Mouse (Mus musculus) Muller cell, postnatal 12 days (primary cell): ENCODE results near the gene Slx4.
"Not testable (repeated sequence)": the region's sequence is repeated elsewhere in the genome, so short reads cannot be mapped to it uniquely, and the experiment has no call there.

Experiments used
- DNase-seq: peaks from one replicate; pipeline ENCODE4 v3.0.0-alpha.2; 2015; ENCODE audit errors: inconsistent ontology term

Gene Slx4

DNA sequence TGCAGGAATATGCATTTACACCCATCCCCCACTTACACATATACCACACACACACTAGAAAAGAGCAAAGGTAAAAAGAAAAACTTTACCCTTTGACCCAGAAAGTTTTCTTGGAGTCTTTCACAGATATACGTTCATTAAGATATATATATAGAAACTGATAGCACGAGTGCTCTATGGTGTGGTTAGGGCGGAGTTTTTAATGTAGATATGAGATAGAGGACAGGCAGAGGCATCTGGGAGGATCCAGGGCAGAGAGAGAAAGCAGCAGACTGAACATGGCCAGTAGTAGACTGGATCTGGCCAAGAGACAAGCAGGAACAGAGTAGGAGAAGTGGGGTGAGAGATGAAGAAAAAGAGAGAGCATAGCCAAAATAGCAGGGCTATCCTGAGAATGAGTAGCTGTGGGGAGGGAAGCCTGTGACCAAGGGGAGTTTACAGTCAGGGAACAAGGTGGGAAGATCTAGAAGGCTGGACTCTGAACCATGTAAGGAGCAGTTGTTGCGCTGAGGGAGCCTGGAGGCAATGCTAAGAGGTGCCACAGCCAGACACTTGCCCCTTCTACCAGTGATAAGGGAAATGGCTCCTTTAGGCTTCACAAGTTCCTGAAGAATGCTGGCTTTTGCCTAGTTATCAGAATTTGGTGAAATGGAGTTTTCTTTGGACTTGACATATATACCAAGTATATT lies 9.5 kb upstream of the Slx4 start:
- no peak for DNase-seq

DNA sequence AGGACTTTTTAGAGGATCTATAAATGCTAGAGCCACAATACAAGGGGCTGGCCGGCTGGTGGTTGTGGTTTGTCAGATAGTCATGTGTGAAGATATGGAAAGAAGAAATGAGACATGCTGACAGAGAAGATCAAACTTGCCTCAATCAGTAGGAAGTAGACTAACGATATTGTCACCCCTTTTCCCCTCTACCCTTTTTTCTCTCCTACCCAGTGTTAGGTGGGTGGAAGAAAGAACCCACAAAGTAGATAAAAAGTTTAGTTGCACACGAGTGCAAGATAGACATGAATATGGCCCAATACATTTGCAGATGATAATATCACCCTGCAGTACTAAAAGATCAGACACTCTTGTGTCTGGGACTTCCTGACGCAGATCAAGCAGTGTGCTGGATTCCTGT lies 15.2 kb downstream of the Slx4 start:
- no peak for DNase-seq

DNA sequence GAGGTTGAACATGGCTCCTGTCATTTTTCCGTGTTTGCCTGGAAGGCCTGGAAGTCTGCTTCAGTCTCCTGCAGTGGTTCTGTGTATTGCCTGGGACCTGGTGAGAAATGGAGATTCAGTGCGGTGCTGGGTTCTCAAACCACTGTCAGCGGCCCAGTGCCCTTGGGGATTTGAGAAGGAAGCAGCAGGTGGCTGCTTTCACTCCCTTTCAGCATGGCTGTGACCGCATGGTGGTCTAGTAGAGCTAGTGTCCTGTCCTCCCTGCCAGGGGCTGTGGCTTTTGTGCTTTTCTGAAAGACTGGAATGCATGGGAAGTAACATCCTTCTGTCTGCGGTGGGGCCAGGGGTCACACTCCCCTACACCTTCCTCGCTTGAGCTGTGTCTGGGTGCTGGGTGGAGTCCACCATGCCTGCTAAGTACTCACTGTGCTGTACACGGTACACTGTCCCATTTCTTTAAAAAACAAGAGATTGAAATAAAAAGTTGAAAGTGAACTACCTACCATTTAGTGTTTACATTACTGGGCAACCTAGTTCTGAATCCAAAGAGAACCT lies 20.3 kb downstream of the Slx4 start:
- DNase-seq, result no peak

DNA sequence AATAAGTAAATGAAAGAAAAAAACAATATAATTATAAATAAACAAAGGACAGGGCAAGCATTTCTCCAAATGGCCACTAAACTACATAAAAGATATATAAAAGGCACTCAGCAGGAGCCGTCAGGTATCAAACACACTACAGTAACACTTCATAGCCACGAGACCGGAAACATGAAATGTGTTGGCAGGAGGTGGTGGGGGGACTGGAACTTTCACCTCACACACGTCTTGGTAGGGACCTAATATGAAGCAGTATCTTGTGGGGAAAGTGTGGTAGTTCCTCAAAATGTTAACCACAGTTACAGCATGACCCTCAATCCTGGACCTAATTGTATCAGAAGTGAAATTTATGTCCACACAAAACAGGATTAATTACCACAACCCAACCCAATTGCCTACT lies 21.4 kb downstream of the Slx4 start:
- no peak for DNase-seq

DNA sequence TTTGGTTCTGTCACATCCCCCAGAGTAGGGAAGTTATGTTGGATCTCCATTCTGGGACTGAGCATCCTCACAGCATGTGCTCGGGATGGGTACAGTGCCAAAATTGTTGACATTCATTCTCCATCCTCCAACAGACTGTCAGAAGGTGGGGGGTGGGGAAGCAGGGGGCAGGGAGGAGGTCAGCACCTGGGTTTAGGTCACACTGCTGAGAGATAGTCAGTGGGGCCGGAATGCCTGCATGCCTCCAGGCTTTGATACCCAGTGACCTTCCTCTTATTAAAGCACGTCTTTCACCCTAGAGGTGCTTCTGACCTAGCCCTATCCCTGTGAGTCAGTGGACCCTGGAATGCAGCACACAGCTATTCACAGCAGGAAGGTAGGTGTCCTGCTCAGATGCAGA lies 26.9 kb downstream of the Slx4 start:
- peak; percentile 72 for DNase-seq

DNA sequence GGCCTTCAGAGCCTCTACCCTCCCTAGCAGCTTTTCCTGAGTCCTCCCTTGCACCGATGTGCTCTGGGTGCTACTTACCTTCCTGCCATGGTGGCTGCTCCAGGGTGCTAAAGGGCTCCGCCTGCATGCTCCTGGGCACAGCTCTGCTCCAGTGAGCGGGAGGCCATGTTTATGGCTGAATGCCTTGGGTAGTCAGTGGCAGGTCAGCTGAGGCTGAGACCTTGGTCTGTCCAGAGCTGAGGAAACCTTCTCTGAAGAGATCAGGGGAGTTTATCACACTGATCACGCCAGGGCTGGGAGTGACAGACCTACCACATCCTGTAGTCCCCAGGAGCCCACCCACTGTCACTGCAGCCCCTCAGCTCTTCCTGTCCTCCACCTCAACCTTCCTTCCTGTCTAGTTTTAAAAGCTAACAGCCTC lies 27.3 kb downstream of the Slx4 start, which contains the start of gene Nlrc3:
Gene Nlrc3 (minus strand): TSS at position 382 of the 421 bp plus-strand sequence.
- DNase-seq, result no peak

DNA sequence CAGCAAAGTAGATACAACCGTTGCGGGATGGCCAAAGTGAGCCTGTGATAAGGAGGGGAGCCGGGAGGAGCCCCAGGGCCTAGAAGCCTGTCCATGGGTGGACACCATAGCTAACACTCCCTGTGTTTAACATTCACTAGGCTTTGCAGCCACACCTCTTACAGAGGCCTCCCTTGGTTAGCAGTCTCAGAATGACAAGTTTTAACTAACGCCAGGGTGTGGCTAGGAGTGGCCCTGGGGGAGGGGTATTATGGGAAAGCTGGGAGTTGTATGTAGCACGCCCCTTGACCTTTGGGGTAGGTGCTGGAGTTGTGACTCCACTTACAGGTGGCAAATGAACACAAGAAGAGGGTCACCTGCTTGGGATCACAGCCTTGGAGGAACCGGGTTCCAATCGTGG lies 27.9 kb downstream of the Slx4 start:
- no peak for DNase-seq

DNA sequence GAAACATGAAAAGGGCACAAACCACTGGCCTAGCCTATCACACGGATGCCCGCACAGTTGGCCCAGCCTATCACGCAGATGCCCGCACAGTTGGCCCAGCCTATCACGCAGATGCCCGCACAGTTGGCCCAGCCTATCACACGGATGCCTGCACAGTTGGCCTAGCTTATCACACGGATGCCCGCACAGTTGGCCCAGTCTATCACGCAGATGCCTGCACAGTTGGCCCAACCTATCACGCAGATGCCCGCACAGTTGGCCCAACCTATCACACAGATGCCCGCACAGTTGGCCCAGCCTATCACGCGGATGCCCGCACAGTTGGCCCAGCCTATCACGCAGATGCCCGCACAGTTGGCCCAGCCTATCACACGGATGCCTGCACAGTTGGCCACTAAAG lies 29.1 kb downstream of the Slx4 start:
- not testable (repeated sequence) for DNase-seq

DNA sequence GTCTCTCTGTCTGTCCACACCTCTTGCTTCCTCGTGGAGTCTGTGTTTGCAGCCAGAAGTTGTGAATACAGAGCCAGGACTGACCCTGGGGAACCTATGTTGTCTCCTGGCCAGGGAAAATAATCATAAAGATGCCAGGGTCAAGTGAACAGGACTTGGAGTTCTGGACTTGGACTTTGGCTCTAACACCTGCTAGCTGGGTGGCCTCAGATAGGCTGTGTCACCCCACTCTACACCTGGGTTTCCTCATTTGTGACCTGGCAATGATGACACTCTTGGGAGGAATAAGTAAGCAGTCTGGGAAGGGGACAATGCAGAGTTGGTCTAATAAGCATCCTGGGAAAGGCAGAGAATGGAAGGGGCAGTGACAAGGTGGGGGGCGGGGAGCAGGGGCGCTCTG lies 38.0 kb downstream of the Slx4 start:
- no peak for DNase-seq

DNA sequence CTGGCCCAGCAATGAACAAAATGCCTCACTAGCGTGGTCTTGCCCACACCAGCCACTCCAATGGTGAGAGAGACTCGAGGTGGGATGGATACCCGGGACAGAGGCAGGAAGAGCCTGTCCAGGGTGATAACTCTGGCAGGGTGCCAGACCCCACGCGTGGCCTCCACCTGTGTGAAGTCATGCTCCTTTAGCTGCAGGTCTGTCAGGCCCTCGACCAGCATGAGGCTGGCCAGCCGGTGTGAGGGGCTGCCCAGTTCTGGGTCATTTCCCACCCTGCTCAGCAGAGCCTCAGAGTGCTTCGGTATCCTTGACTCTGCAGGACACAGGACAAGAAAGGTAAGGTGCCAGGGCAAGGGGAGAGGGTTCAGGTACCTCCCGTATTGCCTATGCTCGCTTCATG lies 38.6 kb downstream of the Slx4 start:
- no peak for DNase-seq

DNA sequence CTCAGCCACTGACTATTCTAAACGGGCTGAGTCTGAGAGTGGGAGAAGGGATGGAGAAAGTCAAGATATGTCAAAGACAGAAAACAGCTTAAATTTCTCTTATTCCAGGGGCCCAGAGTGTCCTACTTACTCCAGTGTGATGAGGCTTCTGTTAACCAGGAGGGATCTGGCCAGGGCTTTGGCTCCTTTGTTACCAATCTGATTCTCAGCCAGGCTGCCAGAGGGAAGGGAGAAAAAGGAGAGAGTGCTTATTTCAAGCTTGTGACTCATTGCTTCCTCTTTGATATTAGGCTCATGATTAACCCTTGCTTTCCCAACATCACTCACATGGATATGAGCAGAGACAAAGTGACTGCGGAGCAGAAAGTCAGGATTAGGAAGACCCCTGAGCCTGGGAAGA lies 44.3 kb downstream of the Slx4 start:
- DNase-seq, result peak; percentile 76

DNA sequence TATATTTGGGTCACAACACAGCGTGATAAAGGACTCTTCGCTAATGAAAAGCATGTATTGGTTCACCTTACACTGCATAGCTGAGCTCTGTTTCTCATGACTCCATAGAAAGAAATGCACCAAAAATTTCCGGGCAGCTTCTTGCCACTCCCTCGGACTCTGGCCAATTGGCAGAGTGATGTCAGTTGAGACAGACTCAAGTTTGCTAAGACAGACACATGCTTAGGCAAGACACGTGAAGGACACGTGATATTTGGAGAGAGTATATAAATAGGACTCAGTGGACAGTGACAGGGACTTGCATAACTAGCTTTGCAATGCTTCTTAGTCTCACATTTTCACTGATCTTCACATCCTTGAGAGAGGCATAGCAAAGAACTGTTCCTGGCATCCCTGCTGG lies 47.2 kb downstream of the Slx4 start:
- DNase-seq, result peak; percentile 81

DNA sequence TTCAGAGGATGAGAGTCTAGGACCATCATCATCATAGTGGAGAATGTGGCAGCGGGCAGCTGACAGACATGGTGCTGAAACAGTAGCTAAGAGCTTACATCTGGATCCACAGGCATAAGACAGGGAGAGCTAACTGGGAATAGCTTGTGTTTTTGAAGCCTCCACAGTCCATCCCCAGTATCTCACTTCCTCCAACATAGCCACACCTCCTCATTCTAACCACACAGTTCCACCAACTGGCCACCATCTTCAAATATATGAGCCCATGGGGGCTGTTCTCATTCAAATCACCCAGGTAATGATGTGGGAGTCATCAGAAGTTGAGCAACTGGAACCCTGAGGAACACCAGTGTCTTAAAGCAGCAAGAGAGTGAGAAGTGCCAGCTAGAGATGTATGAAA lies 52.4 kb downstream of the Slx4 start:
- DNase-seq, result no peak

DNA sequence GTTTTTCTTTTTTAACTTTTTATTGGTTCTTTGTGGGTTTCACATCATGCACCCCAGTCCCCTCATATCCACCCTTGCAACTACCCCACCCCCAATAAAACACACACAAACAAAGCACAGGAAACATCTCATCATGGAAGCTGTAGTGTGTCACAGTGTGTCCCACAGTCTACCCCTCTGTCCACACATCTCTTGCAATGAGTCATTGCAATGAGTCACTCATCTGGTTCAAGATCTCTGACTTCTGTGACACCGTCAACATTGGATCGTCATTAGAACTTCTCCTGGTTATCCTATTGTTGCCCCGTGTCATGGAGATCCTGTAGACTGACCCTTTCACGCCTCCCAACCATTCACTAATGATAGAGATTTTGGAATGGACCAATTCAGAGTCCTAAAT lies 68.9 kb downstream of the Slx4 start:
- DNase-seq, result no peak

DNA sequence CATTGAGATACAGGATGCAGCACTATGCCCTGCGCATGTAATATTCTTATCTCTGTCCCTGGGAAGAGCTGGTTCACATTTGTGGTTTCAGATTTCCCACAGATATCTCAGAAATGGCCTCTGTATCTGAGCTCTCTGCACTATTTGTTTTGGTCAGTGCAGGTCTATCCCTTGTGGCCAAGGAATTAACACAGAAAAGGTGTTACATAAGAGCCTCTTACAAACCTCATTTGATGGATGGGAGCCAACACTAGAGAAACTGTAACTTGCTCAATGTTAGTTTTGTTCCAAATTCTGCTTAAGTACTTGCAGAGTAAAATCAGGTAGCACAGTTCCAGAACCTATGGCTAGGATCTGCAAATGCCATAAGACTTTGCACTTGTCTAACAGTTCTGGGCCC lies 69.5 kb downstream of the Slx4 start:
- no peak for DNase-seq

DNA sequence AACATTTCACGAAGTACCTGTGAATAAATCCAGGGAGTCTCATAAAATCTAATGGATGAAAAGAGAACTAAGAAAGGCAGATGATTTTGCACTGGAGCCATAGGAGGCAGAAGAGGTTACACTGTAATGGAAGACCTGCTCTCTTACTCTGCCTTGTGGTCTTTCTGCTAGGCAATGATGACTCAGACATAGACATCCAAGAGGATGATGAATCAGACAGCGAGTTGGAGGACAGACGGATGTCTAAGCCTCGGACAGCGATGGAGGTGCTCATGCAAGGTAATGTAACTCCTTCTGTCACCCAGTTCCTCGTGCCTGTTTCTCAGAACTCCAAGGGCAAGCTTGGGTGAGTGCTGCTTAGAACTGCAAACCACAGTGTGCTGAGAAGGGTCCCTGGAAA lies 70.0 kb downstream of the Slx4 start:
- no peak for DNase-seq

DNA sequence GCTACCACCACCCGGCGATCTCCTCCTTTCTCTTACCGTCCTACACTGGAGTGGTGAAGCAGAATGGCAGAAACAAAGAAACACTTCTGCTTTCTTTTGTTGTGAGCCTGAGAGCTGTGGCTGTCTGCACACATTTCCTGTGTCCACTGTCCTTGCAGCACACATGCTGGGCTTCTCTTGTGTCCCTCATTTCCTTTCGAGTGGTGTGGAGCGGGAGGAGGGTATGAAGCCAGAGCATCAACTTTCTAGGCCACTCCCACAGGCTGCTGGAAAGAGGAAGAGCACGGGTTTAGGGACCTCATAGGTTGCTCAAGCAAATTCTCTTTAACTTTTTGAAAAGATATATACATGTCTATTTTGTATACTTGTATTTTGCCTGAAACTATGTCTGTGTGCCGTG lies 74.4 kb downstream of the Slx4 start:
- no peak for DNase-seq
